ENCODE assay signal across 8 mouse cellular contexts in the genomic region with DNA sequence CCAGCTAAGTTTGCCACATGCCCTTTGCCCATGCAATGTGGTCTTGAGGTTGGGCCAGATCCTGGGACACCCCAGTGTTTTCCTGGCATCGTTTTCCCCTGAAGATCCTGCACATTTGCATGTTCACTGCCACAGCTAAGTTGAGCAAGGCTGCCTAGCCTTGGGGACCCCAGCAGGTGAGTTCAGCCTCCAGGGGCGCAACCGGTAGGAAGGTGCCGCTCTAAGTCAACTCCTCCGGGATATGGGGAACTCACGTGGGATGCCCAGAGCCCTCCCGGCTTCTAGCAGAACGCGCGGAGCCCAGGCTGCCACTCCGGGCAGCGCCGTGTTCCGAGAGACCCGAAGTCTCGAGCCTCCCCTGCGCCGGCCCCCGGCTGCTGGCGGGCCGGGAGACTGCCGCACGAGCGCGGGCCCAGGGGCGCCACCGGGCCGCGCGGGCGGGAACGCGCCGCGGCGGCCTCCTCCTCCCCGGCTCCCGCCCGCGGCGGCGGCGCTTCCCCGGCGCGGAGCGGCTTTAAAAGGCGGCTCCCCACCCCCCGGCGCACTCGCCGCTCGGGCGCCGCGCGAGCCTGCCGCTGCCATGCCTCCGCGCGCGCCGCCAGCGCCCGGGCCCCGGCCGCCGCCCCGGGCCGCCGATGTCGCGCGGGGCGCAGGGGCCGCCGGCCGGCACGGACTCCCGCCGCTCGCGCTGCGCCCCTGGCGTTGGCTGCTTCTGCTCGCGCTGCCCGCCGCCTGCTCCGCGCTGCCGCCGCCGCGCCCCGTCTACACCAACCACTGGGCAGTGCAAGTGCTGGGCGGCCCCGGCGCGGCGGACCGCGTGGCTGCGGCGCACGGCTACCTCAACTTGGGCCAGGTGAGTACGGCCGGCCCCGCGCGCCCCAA. TPM values are rescaled to one million over a fixed set of nuclear protein-coding genes. Genes with fewer than 3 reads are reported as not detected.
DNase-seq lines count a peak whose midpoint lies in the region; ATAC-seq and TF ChIP-seq lines count a peak whose summit lies in the region.

Gene Pcsk6 (plus strand): TSS at position 144 of the 882 bp plus-strand sequence.

- no peaks in the 10 kb centered on the region for H3K9me3 ChIP-seq in ES-E14 (ENCODE audit: control insufficient read depth, insufficient read depth, low read depth, low read length)
- H3K9me3 ChIP-seq in forebrain, embryonic 14.5 days (replicated peaks; ENCODE audit: control insufficient read depth, low read length) = no peaks in the 10 kb centered on the region
- no peaks in the 10 kb centered on the region for H3K9me3 ChIP-seq in lung, embryonic 15.5 days

- no peak within 1 kb of the TSS for H3K27ac ChIP-seq in ES-E14 (ENCODE audit: insufficient read depth, low read depth, low read length, poor library complexity, severe bottlenecking)
- no peak within 1 kb of the TSS for H3K27ac ChIP-seq in forebrain, embryonic 14.5 days (ENCODE audit: low read depth, low read length)
- no peak within 1 kb of the TSS for H3K27ac ChIP-seq in lung, embryonic 15.5 days

- no peak for DNase-seq in ES-E14 (ENCODE audit: low read depth, low spot score)
- no peak for DNase-seq in adrenal gland, adult 8-10 months
- DNase-seq in forebrain, embryonic 14.5 days (ENCODE audit: low spot score) = peak; percentile 50
- peak; percentile 61 to 79 for DNase-seq in heart, postnatal 14 days
- DNase-seq in layer of hippocampus, adult 18-20 months (ENCODE audit: low spot score in 2 of 2) = peak in 1 of 2 experiments; percentile 24
- peak; percentile 42 to 60 for DNase-seq in right cerebral cortex, postnatal 10 days (ENCODE audit: low spot score in 2 of 2)
- no peak for DNase-seq in spleen, adult 18-20 months

- peak; percentile 66 for ATAC-seq in forebrain, embryonic 14.5 days
- ATAC-seq in lung, embryonic 15.5 days (ENCODE audit: borderline replicate concordance, extremely low read depth, low FRiP score, low TSS enrichment) = peak; percentile 81

- intact Hi-C loops in heart, postnatal 14 days (cut with DNase I) = loop anchor here (5.0 kb wide), 3 partner anchors 40 to 195 kb away; partner anchors contain the start of gene Snrpa1

- WGBS in forebrain, embryonic 14.5 days = under 1% methylated on average over 84 of the region's 111 CpGs
- WGBS in lung, embryonic 15.5 days = under 1% methylated on average over 53 of the region's 111 CpGs

- H3K4me2 ChIP-seq in forebrain, embryonic 14.5 days (ENCODE audit: low read length) = peak within 1 kb of the TSS; percentile 96
- H3K4me2 ChIP-seq in lung, embryonic 15.5 days = peak within 1 kb of the TSS; percentile 98

- H3K4me3 ChIP-seq in ES-E14 (ENCODE audit: insufficient read depth in 1 of 2, low read depth in 1 of 2, low read length in 2 of 2, poor library complexity in 1 of 2, severe bottlenecking in 1 of 2) = peak within 1 kb of the TSS; percentile 86 to 93
- H3K4me3 ChIP-seq in forebrain, embryonic 14.5 days (ENCODE audit: low read depth, low read length) = peak within 1 kb of the TSS; percentile 55
- H3K4me3 ChIP-seq in lung, embryonic 15.5 days = peak within 1 kb of the TSS; percentile 62

- peaks cover 2 to 15% of the 10 kb centered on the region in 2 experiments; a peak in 3 of 4 replicates for H3K4me1 ChIP-seq in ES-E14 (ENCODE audit: control insufficient read depth in 2 of 2, insufficient read depth in 2 of 2, low read length in 2 of 2, poor library complexity in 1 of 2)
- H3K4me1 ChIP-seq in forebrain, embryonic 14.5 days (ENCODE audit: control insufficient read depth, insufficient read depth, low read length) = peaks cover 7% of the 10 kb centered on the region; the same call in 1 of the 2 replicates
- peaks cover 11% of the 10 kb centered on the region for H3K4me1 ChIP-seq in lung, embryonic 15.5 days

- no peaks in the 10 kb centered on the region for H3K36me3 ChIP-seq in ES-E14 (ENCODE audit: control insufficient read depth, insufficient read depth, low read length, poor library complexity, severe bottlenecking)
- no peaks in the 10 kb centered on the region for H3K36me3 ChIP-seq in forebrain, embryonic 14.5 days (ENCODE audit: control insufficient read depth, insufficient read depth, low read length)
- no peaks in the 10 kb centered on the region for H3K36me3 ChIP-seq in lung, embryonic 15.5 days

- in situ Hi-C loops in ES-E14 (cut with MboI; ENCODE audit: low sequenced_read_pairs in 2 of 2, unreplicated experiment in 2 of 2) = no loop called here

- H3K9ac ChIP-seq in ES-E14 (ENCODE audit: insufficient read depth, low read depth, low read length, poor library complexity, severe bottlenecking) = peak within 1 kb of the TSS; percentile 89
- peak within 1 kb of the TSS; percentile 66 for H3K9ac ChIP-seq in forebrain, embryonic 14.5 days (ENCODE audit: low read length)
- peak within 1 kb of the TSS; percentile 56 for H3K9ac ChIP-seq in lung, embryonic 15.5 days

- H3K27me3 ChIP-seq in forebrain, embryonic 14.5 days (replicated peaks; ENCODE audit: control insufficient read depth, insufficient read depth, low read length) = peaks cover 14% of the 10 kb centered on the region
- H3K27me3 ChIP-seq in lung, embryonic 15.5 days = peaks cover 70% of the 10 kb centered on the region

TF ChIP-seq in ES-E14, 5 proteins besides CTCF, POLR2A, EP300 and RAD21:
- TF ChIP-seq ZC3H11A (IDR thresholded peaks at IDR 0.05; ENCODE audit: borderline replicate concordance, low read depth, low read length) = no peak
- no peak for TF ChIP-seq HCFC1 (IDR thresholded peaks at IDR 0.05; ENCODE audit: borderline replicate concordance, insufficient read depth, low read length)
- no peak for TF ChIP-seq ZNF384 (IDR thresholded peaks at IDR 0.05; ENCODE audit: low read depth, low read length)
- no peak for TF ChIP-seq MAFK (IDR thresholded peaks at IDR 0.05; ENCODE audit: insufficient read depth, low read depth, low read length)
- TF ChIP-seq CHD2 (IDR thresholded peaks at IDR 0.05; ENCODE audit: low read depth, low read length) = no peak

RNA-seq across cellular contexts. Expression of gene Pcsk6, which starts in this region (rescaled TPM):
- 62.6 and 106 TPM in 2 replicates for total RNA-seq in ES-E14 (2012; rRNA removed)
- total RNA-seq in adrenal gland, adult 8-10 months (2022) = 10 to 100 TPM; 10.7 to 18.4 (median 14.7) TPM
- polyA plus RNA-seq in forebrain, embryonic 14.5 days (2014; fragmentation: Nextera tagmentation; extraction: Ambion mirVana) = 0.96 and 1.4 TPM in 2 replicates
- 10 to 100 TPM; 62.8 to 69.7 TPM for total RNA-seq in heart, postnatal 14 days (2021)
- 10 to 100 TPM; 16.9 to 19.5 TPM for total RNA-seq in layer of hippocampus, adult 18-20 months (2021)
- 7.6 and 9.2 TPM in 2 replicates for polyA plus RNA-seq in lung, embryonic 15.5 days (2015; fragmentation: Nextera tagmentation; extraction: Ambion mirVana)

Comparison
In these comparisons a context has a peak if more than half of its experiments do, and no peak if none do; other contexts are left out.
1. DNase-seq: peak in forebrain, embryonic 14.5 days (single experiment), heart, postnatal 14 days (2 of 2) and right cerebral cortex, postnatal 10 days (2 of 2); none in ES-E14 (single experiment), adrenal gland, adult 8-10 months (single experiment) and spleen, adult 18-20 months (0 of 2).
2. Peak in every context shown above with its lines, with median percentiles within 50 percentile points of each other: H3K4me3 ChIP-seq and H3K9ac ChIP-seq.